ENCODE assay signal across 29 mouse cellular contexts in genomic region chr10:22927977-22928376, GRCm38 (mm10).
A peak's percentile ranks its signal among the peaks of the same experiment; 100 is the strongest.
DNase-seq lines count a peak whose midpoint lies in the region; ATAC-seq and TF ChIP-seq lines count a peak whose summit lies in the region.
"Had no signal": no experiment of that assay in that cellular context is flagged by ENCODE, and none has a peak within 500 bp of the region (broad histone marks: within the 10 kb centered on the region; RNA-seq: fewer than 3 reads in every experiment).

No protein-coding gene starts in this region.

- H3K4me1 ChIP-seq in kidney, adult 2 months (ENCODE audit: control insufficient read depth, insufficient read depth, low read length), result no peaks in the 10 kb centered on the region
- peaks cover 5% of the 10 kb centered on the region; the same call in 1 of the 2 replicates for H3K4me1 ChIP-seq in lung, embryonic 15.5 days
- no peaks in the 10 kb centered on the region for H3K4me1 ChIP-seq in stomach, postnatal 0 days (replicated peaks; ENCODE audit: control insufficient read depth, insufficient read depth)
- H3K4me1 ChIP-seq in forebrain, embryonic 14.5 days (ENCODE audit: control insufficient read depth, insufficient read depth, low read length), result no peaks in the 10 kb centered on the region
- H3K4me1 ChIP-seq: forebrain, embryonic 12.5 days; liver, embryonic 13.5 days; neural tube, embryonic 15.5 days had no signal

- H3K4me2 ChIP-seq in lung, embryonic 15.5 days, result no peak overlapping the region
- H3K4me2 ChIP-seq in stomach, postnatal 0 days (replicated peaks; ENCODE audit: low read depth), result no peak overlapping the region
- H3K4me2 ChIP-seq in forebrain, embryonic 14.5 days (ENCODE audit: low read length), result no peak overlapping the region
- H3K4me2 ChIP-seq: embryonic facial prominence, embryonic 13.5 days; forebrain, embryonic 12.5 days; hindbrain, embryonic 14.5 days; limb, embryonic 13.5 days; liver, embryonic 13.5 days; midbrain, embryonic 11.5 days; neural tube, embryonic 15.5 days had no signal

- TF ChIP-seq EP300 in stomach, postnatal 0 days (optimal IDR thresholded peaks at IDR 0.05), result no peak

- peak; percentile 90 for ATAC-seq in lung, embryonic 15.5 days (ENCODE audit: borderline replicate concordance, extremely low read depth, low FRiP score, low TSS enrichment)
- ATAC-seq in stomach, postnatal 0 days (ENCODE audit: low FRiP score, low TSS enrichment), result peak; percentile 74; the same call in 1 of the 2 replicates
- ATAC-seq in forebrain, embryonic 14.5 days, result no peak
- ATAC-seq: inflammation-experienced regulatory T-cells, adult 6 months had no signal

- TF ChIP-seq CTCF in kidney, adult 2 months (conservative IDR thresholded peaks at IDR 0.05; ENCODE audit: insufficient read depth, insufficient read length, low read depth, low read length), result no peak
- no peak for TF ChIP-seq CTCF in stomach, postnatal 0 days (IDR thresholded peaks at IDR 0.05; ENCODE audit: low read depth)

- no peaks in the 10 kb centered on the region for H3K9me3 ChIP-seq in lung, embryonic 15.5 days
- H3K9me3 ChIP-seq in stomach, postnatal 0 days (ENCODE audit: control insufficient read depth, low read length), result no peaks in the 10 kb centered on the region
- no peaks in the 10 kb centered on the region for H3K9me3 ChIP-seq in forebrain, embryonic 14.5 days (replicated peaks; ENCODE audit: control insufficient read depth, low read length)
- H3K9me3 ChIP-seq: embryonic facial prominence, embryonic 13.5 days; forebrain, embryonic 12.5 days; G1E; limb, embryonic 13.5 days; liver, embryonic 13.5 days; neural tube, embryonic 15.5 days had no signal

- TF ChIP-seq POLR2A in kidney, adult 2 months (IDR thresholded peaks at IDR 0.05; ENCODE audit: low read depth, low read length), result no peak

- H3K36me3 ChIP-seq in kidney, adult 2 months (ENCODE audit: control insufficient read depth, insufficient read depth, low read length), result no peaks in the 10 kb centered on the region
- no peaks in the 10 kb centered on the region for H3K36me3 ChIP-seq in lung, embryonic 15.5 days
- no peaks in the 10 kb centered on the region for H3K36me3 ChIP-seq in stomach, postnatal 0 days (ENCODE audit: control insufficient read depth, insufficient read depth, low read length)
- no peaks in the 10 kb centered on the region for H3K36me3 ChIP-seq in forebrain, embryonic 14.5 days (ENCODE audit: control insufficient read depth, insufficient read depth, low read length)
- H3K36me3 ChIP-seq: embryonic facial prominence, embryonic 13.5 days; forebrain, embryonic 12.5 days; G1E; limb, embryonic 13.5 days; liver, embryonic 13.5 days; neural tube, embryonic 15.5 days had no signal

- no peak overlapping the region for H3K9ac ChIP-seq in lung, embryonic 15.5 days
- no peak overlapping the region for H3K9ac ChIP-seq in stomach, postnatal 0 days (ENCODE audit: low read length)
- H3K9ac ChIP-seq in forebrain, embryonic 14.5 days (ENCODE audit: low read length), result no peak overlapping the region
- H3K9ac ChIP-seq: embryonic facial prominence, embryonic 13.5 days; forebrain, embryonic 12.5 days; hindbrain, embryonic 14.5 days; limb, embryonic 13.5 days; liver, embryonic 13.5 days; neural tube, embryonic 15.5 days had no signal

- WGBS in kidney, adult 2 months, result 85% methylated on average over 8 of the region's 8 CpGs
- 33% methylated on average over 8 of the region's 8 CpGs for whole genome bisulfite sequencing in lung, embryonic 15.5 days
- WGBS in stomach, postnatal 0 days, result 45% methylated on average over 8 of the region's 8 CpGs
- WGBS in forebrain, embryonic 14.5 days, result 90% methylated on average over 8 of the region's 8 CpGs

- DNase-seq in kidney, postnatal 4 days, result peak; percentile 36 to 55
- no peak for DNase-seq in kidney, adult 2 months
- DNase-seq in lung, postnatal 25 days (ENCODE audit: low spot score), result peak; percentile 34
- no peak for DNase-seq in stomach, postnatal 0 days (ENCODE audit: low spot score)
- DNase-seq in Muller cell, postnatal 12 days (ENCODE audit: inconsistent ontology term), result no peak
- DNase-seq in forebrain, embryonic 14.5 days (ENCODE audit: low spot score), result no peak
- DNase-seq: adrenal gland, adult 8-10 months; B cell, adult 2 months; cerebellum, adult 18-20 months; cerebellum, postnatal 25 days; embryo, embryonic 11 days; gastrocnemius, postnatal 36 days; heart, adult 2 months; heart, postnatal 36 days; kidney, postnatal 36 days; liver, embryonic 13.5 days; right cerebral cortex, adult 18-20 months; right cerebral cortex, postnatal 4 days had no signal

- no peak overlapping the region for H3K27ac ChIP-seq in kidney, adult 2 months (ENCODE audit: insufficient read depth, low read depth, low read length)
- 0 out of 2 replicates have a peak overlapping the region, but pooled peaks have one; percentile 22 for H3K27ac ChIP-seq in lung, embryonic 15.5 days
- no peak overlapping the region for H3K27ac ChIP-seq in stomach, postnatal 0 days (replicated peaks)
- no peak overlapping the region for H3K27ac ChIP-seq in forebrain, embryonic 14.5 days (ENCODE audit: low read depth, low read length)
- H3K27ac ChIP-seq: embryonic facial prominence, embryonic 13.5 days; forebrain, embryonic 12.5 days; heart, adult 2 months; hindbrain, embryonic 14.5 days; limb, embryonic 13.5 days; liver, embryonic 13.5 days; neural tube, embryonic 15.5 days had no signal

- H3K4me3 ChIP-seq in kidney, adult 2 months (ENCODE audit: insufficient read depth, low read depth, low read length), result no peak overlapping the region
- no peak overlapping the region for H3K4me3 ChIP-seq in lung, embryonic 15.5 days
- H3K4me3 ChIP-seq in stomach, postnatal 0 days (ENCODE audit: low read depth, low read length), result no peak overlapping the region
- H3K4me3 ChIP-seq in forebrain, embryonic 14.5 days (ENCODE audit: low read depth, low read length), result no peak overlapping the region
- H3K4me3 ChIP-seq: embryonic facial prominence, embryonic 13.5 days; erythroblast, embryonic 14.5 days; forebrain, embryonic 12.5 days; heart, adult 2 months; limb, embryonic 13.5 days; liver, embryonic 13.5 days; neural tube, embryonic 15.5 days had no signal

- no peaks in the 10 kb centered on the region for H3K27me3 ChIP-seq in kidney, adult 2 months (replicated peaks; ENCODE audit: control insufficient read depth, insufficient read depth, low read length)
- H3K27me3 ChIP-seq in lung, embryonic 15.5 days, result no peaks in the 10 kb centered on the region
- H3K27me3 ChIP-seq in stomach, postnatal 0 days (ENCODE audit: control insufficient read depth, insufficient read depth, low read length), result no peaks in the 10 kb centered on the region
- H3K27me3 ChIP-seq in forebrain, embryonic 14.5 days (replicated peaks; ENCODE audit: control insufficient read depth, insufficient read depth, low read length), result no peaks in the 10 kb centered on the region
- H3K27me3 ChIP-seq: CH12.LX; embryonic facial prominence, embryonic 13.5 days; forebrain, embryonic 12.5 days; limb, embryonic 13.5 days; liver, embryonic 13.5 days; neural tube, embryonic 15.5 days had no signal

Comparison
In these comparisons a context has a peak if more than half of its experiments do, and no peak if none do; other contexts are left out.
1. DNase-seq: peak in kidney, postnatal 4 days (2 of 2) and lung, postnatal 25 days (single experiment); none in kidney, adult 2 months (single experiment), stomach, postnatal 0 days (single experiment), Muller cell, postnatal 12 days (single experiment) and forebrain, embryonic 14.5 days (single experiment).